Mouse (Mus musculus): ENCODE measurements around the gene Vax2. TPM values are rescaled to one million over a fixed set of nuclear protein-coding genes. Genes with fewer than 3 reads are reported as not detected.

Gene Vax2
- total and polyA plus RNA-seq, 2 experiments, result not detected

- H3K27me3 ChIP-seq (ENCODE audit: control insufficient read depth, insufficient read depth, low read length), result peaks cover 2% of the 10 kb centered on the region; the same call in 1 of the 2 replicates
Observed at GRCm38 (mm10) chr6:83690936-83691335, 20.1 kb upstream of the Vax2 start.

DNA sequence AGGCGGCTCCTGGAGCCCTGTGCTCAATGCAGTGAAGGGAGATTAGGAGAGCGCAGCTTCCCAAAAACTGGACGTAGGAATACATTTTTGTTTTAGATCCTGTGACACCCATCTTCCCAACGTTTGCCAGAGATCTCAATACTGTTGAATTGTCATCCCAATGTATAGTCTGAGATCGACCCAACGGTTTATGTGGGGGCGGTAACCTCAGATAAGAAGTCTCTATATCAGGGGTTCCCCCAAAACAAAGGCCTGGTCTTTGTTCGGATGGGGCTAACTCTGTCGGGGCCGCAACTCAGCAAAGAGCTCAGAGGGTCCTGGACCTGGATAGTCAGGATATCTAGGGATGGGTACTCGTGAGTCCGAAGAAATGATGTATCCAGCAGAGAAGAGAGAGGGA, 18.1 kb upstream of the Vax2 start:
- TF ChIP-seq POLR2A (IDR thresholded peaks at IDR 0.05; ENCODE audit: extremely low read depth, insufficient read depth, low read length) (no peak), CTCF (IDR thresholded peaks at IDR 0.05; ENCODE audit: low read depth, low read length) (no peak)
- no peak for DNase-seq (ENCODE audit: extremely low read depth, low read depth, low spot score)
- H3K27ac ChIP-seq (replicated peaks; ENCODE audit: insufficient read depth, low read depth, low read length), result no peak overlapping the region
- no peaks in the 10 kb centered on the region for H3K79me2 ChIP-seq (ENCODE audit: control insufficient read depth, insufficient read depth, low read length)
- H3K4me3 ChIP-seq (ENCODE audit: insufficient read depth, low read depth, low read length), result no peak overlapping the region
- no peaks in the 10 kb centered on the region for H3K4me1 ChIP-seq (ENCODE audit: control insufficient read depth, insufficient read depth, low read length)
- H3K36me3 ChIP-seq (ENCODE audit: control insufficient read depth, insufficient read depth, low read length), result no peaks in the 10 kb centered on the region
- 6% methylated on average over 12 of the region's 12 CpGs for WGBS
- no peak overlapping the region for H3K9ac ChIP-seq (ENCODE audit: low read depth, low read length)
- H3K27me3 ChIP-seq (ENCODE audit: control insufficient read depth, insufficient read depth, low read length), result peaks cover 7% of the 10 kb centered on the region; the same call in 1 of the 2 replicates

More at GRCm38 (mm10) chr6:83690936-83691335, 20.1 kb upstream of the Vax2 start:
- Histone ChIP-seq H3K9ac (ENCODE audit: low read depth, low read length) (no peak overlapping the region), H3K4me1 (ENCODE audit: control insufficient read depth, insufficient read depth, low read length) (no peaks in the 10 kb centered on the region), H3K4me3 (ENCODE audit: insufficient read depth, low read depth, low read length) (no peak overlapping the region), H3K79me2 (ENCODE audit: control insufficient read depth, insufficient read depth, low read length) (no peaks in the 10 kb centered on the region), H3K36me3 (ENCODE audit: control insufficient read depth, insufficient read depth, low read length) (no peaks in the 10 kb centered on the region), H3K27ac (replicated peaks; ENCODE audit: insufficient read depth, low read depth, low read length) (no peak overlapping the region)
- DNase-seq (ENCODE audit: extremely low read depth, low read depth, low spot score), result no peak
- TF ChIP-seq CTCF (IDR thresholded peaks at IDR 0.05; ENCODE audit: low read depth, low read length), result no peak
- no peak for TF ChIP-seq POLR2A (IDR thresholded peaks at IDR 0.05; ENCODE audit: extremely low read depth, insufficient read depth, low read length)
- WGBS, result 76% methylated on average over 2 of the region's 2 CpGs

- TF ChIP-seq POLR2A (IDR thresholded peaks at IDR 0.05; ENCODE audit: extremely low read depth, insufficient read depth, low read length), result no peak
- peak; percentile 71 for TF ChIP-seq CTCF (IDR thresholded peaks at IDR 0.05; ENCODE audit: low read depth, low read length)
- no peak overlapping the region for H3K9ac ChIP-seq (ENCODE audit: low read depth, low read length)
- peak; percentile 51 for DNase-seq (ENCODE audit: extremely low read depth, low read depth, low spot score)
- no peak overlapping the region for H3K27ac ChIP-seq (replicated peaks; ENCODE audit: insufficient read depth, low read depth, low read length)
- no peaks in the 10 kb centered on the region for H3K36me3 ChIP-seq (ENCODE audit: control insufficient read depth, insufficient read depth, low read length)
- H3K79me2 ChIP-seq (ENCODE audit: control insufficient read depth, insufficient read depth, low read length), result no peaks in the 10 kb centered on the region
- H3K27me3 ChIP-seq (ENCODE audit: control insufficient read depth, insufficient read depth, low read length), result peaks cover 8% of the 10 kb centered on the region; the same call in 1 of the 2 replicates
- no peaks in the 10 kb centered on the region for H3K4me1 ChIP-seq (ENCODE audit: control insufficient read depth, insufficient read depth, low read length)
- H3K4me3 ChIP-seq (ENCODE audit: insufficient read depth, low read depth, low read length), result no peak overlapping the region
- WGBS, result 2% methylated on average over 9 of the region's 9 CpGs
Observed at GRCm38 (mm10) chr6:83693835-83694234, 17.2 kb upstream of the Vax2 start.

DNA sequence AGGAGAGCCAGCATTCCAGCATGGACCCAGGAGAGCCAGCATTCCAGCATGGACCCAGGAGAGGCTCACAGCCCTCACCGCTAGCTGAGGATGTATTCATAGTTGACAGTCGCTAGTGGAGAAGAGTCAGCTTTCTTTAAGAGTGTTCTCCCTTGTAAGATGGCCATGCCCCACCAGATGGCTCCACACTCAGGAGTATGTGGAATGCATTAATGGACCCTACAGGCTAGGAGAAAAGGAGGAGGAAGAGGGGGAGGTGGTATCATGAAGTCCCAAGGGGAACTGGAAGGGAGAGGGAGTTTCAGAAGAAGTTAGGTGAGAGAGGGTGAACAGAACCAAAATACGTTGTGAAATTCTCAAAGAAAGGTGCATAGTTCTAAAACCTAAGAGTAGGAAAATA, 15.3 kb upstream of the Vax2 start:
- Histone ChIP-seq H3K79me2 (ENCODE audit: control insufficient read depth, insufficient read depth, low read length) (no peaks in the 10 kb centered on the region), H3K36me3 (ENCODE audit: control insufficient read depth, insufficient read depth, low read length) (no peaks in the 10 kb centered on the region), H3K9ac (ENCODE audit: low read depth, low read length) (no peak overlapping the region), H3K27ac (replicated peaks; ENCODE audit: insufficient read depth, low read depth, low read length) (no peak overlapping the region), H3K27me3 (ENCODE audit: control insufficient read depth, insufficient read depth, low read length) (peaks cover 9% of the 10 kb centered on the region; the same call in 1 of the 2 replicates), H3K4me3 (ENCODE audit: insufficient read depth, low read depth, low read length) (no peak overlapping the region), H3K4me1 (ENCODE audit: control insufficient read depth, insufficient read depth, low read length) (no peaks in the 10 kb centered on the region)
- no peak for DNase-seq (ENCODE audit: extremely low read depth, low read depth, low spot score)
- WGBS, result 5% methylated on average over 3 of the region's 3 CpGs
- TF ChIP-seq CTCF (IDR thresholded peaks at IDR 0.05; ENCODE audit: low read depth, low read length), result no peak
- no peak for TF ChIP-seq POLR2A (IDR thresholded peaks at IDR 0.05; ENCODE audit: extremely low read depth, insufficient read depth, low read length)

DNA sequence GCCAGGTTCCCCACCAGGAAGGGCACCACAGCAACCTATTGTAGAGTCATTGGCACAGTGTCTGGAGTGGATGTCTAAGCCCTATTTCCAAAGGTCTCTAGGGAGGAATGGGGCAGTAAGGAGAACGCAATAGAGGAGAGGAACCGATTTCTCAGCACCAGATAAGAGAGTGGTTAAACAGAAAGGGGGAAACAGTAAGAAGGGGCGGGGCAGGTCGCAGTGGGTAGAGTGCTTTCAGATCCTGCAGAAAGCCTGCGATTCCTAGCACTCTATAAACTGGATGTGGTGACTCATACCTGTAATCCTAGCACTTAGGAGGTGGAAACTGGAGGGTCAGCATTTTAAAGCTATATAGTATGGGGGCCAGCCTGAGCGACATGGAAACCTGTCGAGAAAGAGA, 14.4 kb upstream of the Vax2 start:
- WGBS, result 7% methylated on average over 7 of the region's 7 CpGs
- H3K9ac ChIP-seq (ENCODE audit: low read depth, low read length), result no peak overlapping the region
- H3K79me2 ChIP-seq (ENCODE audit: control insufficient read depth, insufficient read depth, low read length), result no peaks in the 10 kb centered on the region
- peaks cover 14% of the 10 kb centered on the region; the same call in 1 of the 2 replicates for H3K27me3 ChIP-seq (ENCODE audit: control insufficient read depth, insufficient read depth, low read length)
- no peak for TF ChIP-seq CTCF (IDR thresholded peaks at IDR 0.05; ENCODE audit: low read depth, low read length)
- no peak for TF ChIP-seq POLR2A (IDR thresholded peaks at IDR 0.05; ENCODE audit: extremely low read depth, insufficient read depth, low read length)
- no peaks in the 10 kb centered on the region for H3K36me3 ChIP-seq (ENCODE audit: control insufficient read depth, insufficient read depth, low read length)
- DNase-seq (ENCODE audit: extremely low read depth, low read depth, low spot score), result no peak
- H3K4me3 ChIP-seq (ENCODE audit: insufficient read depth, low read depth, low read length), result no peak overlapping the region
- H3K27ac ChIP-seq (replicated peaks; ENCODE audit: insufficient read depth, low read depth, low read length), result no peak overlapping the region
- no peaks in the 10 kb centered on the region for H3K4me1 ChIP-seq (ENCODE audit: control insufficient read depth, insufficient read depth, low read length)

DNA sequence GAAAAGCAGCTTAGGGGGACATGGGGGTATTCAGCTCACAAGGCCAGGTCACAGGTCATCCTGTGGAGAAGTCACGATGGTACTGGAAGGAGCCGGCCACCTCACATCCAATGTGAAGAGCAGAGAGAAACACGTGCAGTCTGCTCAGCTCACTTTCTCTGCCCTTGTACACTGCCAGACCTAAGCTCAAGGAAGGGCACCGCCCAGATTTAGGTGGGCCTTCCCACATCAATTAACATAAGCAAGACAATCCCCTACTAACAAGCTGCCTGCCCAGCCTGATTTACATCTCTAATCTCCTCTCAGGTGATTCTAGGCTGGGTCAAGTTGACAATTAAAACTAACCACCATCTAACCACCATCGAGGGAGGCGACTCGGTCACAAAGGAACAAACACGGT, 13.1 kb upstream of the Vax2 start:
- H3K4me1 ChIP-seq (ENCODE audit: control insufficient read depth, insufficient read depth, low read length), result no peaks in the 10 kb centered on the region
- no peak overlapping the region for H3K27ac ChIP-seq (replicated peaks; ENCODE audit: insufficient read depth, low read depth, low read length)
- no peak for TF ChIP-seq CTCF (IDR thresholded peaks at IDR 0.05; ENCODE audit: low read depth, low read length)
- no peak for TF ChIP-seq POLR2A (IDR thresholded peaks at IDR 0.05; ENCODE audit: extremely low read depth, insufficient read depth, low read length)
- no peak overlapping the region for H3K4me3 ChIP-seq (ENCODE audit: insufficient read depth, low read depth, low read length)
- H3K36me3 ChIP-seq (ENCODE audit: control insufficient read depth, insufficient read depth, low read length), result no peaks in the 10 kb centered on the region
- DNase-seq (ENCODE audit: extremely low read depth, low read depth, low spot score), result no peak
- peaks cover 12% of the 10 kb centered on the region; the same call in 1 of the 2 replicates for H3K27me3 ChIP-seq (ENCODE audit: control insufficient read depth, insufficient read depth, low read length)
- no peaks in the 10 kb centered on the region for H3K79me2 ChIP-seq (ENCODE audit: control insufficient read depth, insufficient read depth, low read length)
- H3K9ac ChIP-seq (ENCODE audit: low read depth, low read length), result no peak overlapping the region
- 7% methylated on average over 8 of the region's 8 CpGs for WGBS
